Mouse (Mus musculus) testis, adult 2 months (tissue): ENCODE results near the gene 4933407L21Rik.

Experiments
- CTCF ChIP-seq: fragments of 200-500 bp; IDR thresholded peaks from 2 replicates; pipeline ENCODE4 v1.5.1; 2012; ENCODE audit warnings: low read depth, mild to moderate bottlenecking, inconsistent platforms, low read length, moderate library complexity; ENCODE audit not compliant: control insufficient read depth, insufficient read depth, insufficient replicate concordance
- POLR2A ChIP-seq: fragments of 200-500 bp; IDR thresholded peaks from 2 replicates; pipeline ENCODE4 v1.6.1; 2012; ENCODE audit warnings: low read depth, mild to moderate bottlenecking, inconsistent platforms, low read length, moderate library complexity; ENCODE audit not compliant: control insufficient read depth

GRCm38 (mm10) chr1:85902108-85902561, 26.1 kb upstream of the 4933407L21Rik start:
- TF ChIP-seq CTCF (no peak), POLR2A (no peak)
